Mouse (Mus musculus) ovary, postnatal 36 days (tissue): Measurements from ENCODE around the gene Gm21586.
"Not testable (repeated sequence)": the region's sequence is repeated elsewhere in the genome, so short reads cannot be mapped to it uniquely, and the experiment has no call there.

ENCODE experiments used
- DNase-seq: peaks from one replicate; pipeline ENCODE4 v3.0.0; 2022; ENCODE audit warnings: low spot score, mixed read lengths

Gm21586 gene

DNA sequence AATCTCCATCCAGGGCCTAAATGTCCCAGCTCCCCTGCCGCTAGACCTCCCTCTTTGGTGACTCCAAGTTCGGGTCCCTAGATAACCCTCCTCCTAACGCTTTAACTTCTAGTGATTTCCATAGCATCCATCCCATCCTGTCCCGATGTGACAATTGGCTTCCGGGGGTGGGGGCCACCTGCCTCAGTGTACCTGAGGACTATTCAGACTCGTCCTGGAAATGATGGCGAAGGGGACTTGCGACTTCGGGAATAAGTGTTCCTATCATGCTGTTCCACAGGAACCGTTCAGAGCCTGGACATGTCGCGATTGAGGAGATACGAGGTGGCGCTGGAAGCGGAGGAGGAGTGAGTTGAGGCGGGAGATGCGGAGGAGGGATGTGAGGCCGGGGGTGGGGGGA lies at the start of gene Gm21586:
TSS of gene Gm21586 (plus strand) at position 301 of the 400 bp plus-strand sequence.
- DNase-seq: not testable (repeated sequence)

DNA sequence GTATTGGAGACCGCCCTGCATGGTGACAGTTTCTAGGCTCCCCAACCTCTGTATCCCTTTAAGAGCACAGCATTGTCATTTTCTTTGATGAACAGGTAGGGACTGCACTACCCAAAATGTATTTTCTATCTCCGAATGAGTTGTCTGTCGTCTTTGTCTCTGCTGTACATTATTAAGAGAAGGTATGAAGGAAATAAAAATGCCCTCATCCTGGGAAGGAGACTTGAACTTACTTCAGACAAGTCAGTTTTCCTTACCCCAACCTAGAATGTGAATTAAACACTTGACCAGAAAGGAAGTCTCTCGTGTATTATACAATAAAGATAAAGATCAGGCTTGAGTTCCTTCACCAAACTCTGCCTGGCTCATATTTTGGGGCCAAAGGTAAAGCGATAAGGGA lies 27.3 kb downstream of the Gm21586 start, which contains the start of gene Gm2163:
TSS of gene Gm2163 (plus strand) at position 301 of the 400 bp plus-strand sequence.
- not testable (repeated sequence) for DNase-seq
